Mouse (Mus musculus) hindbrain, embryonic 14.5 days (tissue): ENCODE data around the gene Tssc4. TPM values are rescaled to one million over a fixed set of nuclear protein-coding genes. Genes with fewer than 3 reads are reported as not detected.

Experiments used
- ATAC-seq: fragments of 200-750 bp; cut with Nextera tagmentation; 2 replicates; pipeline ENCODE4 v1.8.0; 2017; ENCODE audit warnings: moderate number of reproducible peaks, mild to moderate bottlenecking, moderate TSS enrichment, moderate library complexity; ENCODE audit not compliant: low FRiP score
- DNase-seq: peaks from one replicate; pipeline ENCODE4 v3.0.0-alpha.2; 2015; ENCODE audit warnings: low spot score
- H3K27ac ChIP-seq: fragments of 300-500 bp; sonication (generic); 2 replicates; pipeline ENCODE4 v1.5.1; 2014; ENCODE audit warnings: mild to moderate bottlenecking, moderate library complexity
- H3K27me3 ChIP-seq: fragments of 300-500 bp; sonication (generic); 2 replicates; pipeline ENCODE4 v1.6.1; 2014; ENCODE audit warnings: mild to moderate bottlenecking, low read length, mixed read lengths; ENCODE audit not compliant: control insufficient read depth, insufficient read depth
- H3K36me3 ChIP-seq: fragments of 300-500 bp; sonication (generic); replicated peaks from 2 replicates; pipeline ENCODE4 v1.6.1; 2014; ENCODE audit not compliant: control insufficient read depth, insufficient read depth
- H3K4me1 ChIP-seq: fragments of 300-500 bp; sonication (generic); replicated peaks from 2 replicates; pipeline ENCODE4 v1.6.1; 2014; ENCODE audit warnings: antibody characterized with exemption, low read length, mixed read lengths; ENCODE audit not compliant: control insufficient read depth, insufficient read depth
- H3K4me2 ChIP-seq: fragments of 300-500 bp; sonication (generic); replicated peaks from 2 replicates; pipeline ENCODE4 v1.6.1; 2014; ENCODE audit warnings: mild to moderate bottlenecking, moderate library complexity
- H3K4me3 ChIP-seq: fragments of 300-500 bp; sonication (generic); replicated peaks from 2 replicates; pipeline ENCODE4 v1.5.1; 2014; ENCODE audit warnings: mild to moderate bottlenecking, low read length
- H3K9ac ChIP-seq: fragments of 300-500 bp; sonication (generic); 2 replicates; pipeline ENCODE4 v1.6.1; 2014
- H3K9me3 ChIP-seq: fragments of 300-500 bp; sonication (generic); 2 replicates; pipeline ENCODE4 v1.6.1; 2016; ENCODE audit warnings: low read length; ENCODE audit not compliant: control insufficient read depth
- WGBS: fragments of 180-500 bp; shearing (Covaris S2); extraction: QIAGEN DNeasy Blood & Tissue Kit; methylation state at CpG from one replicate; pipeline ENCODE4 v1.1.7; 2014; 5-methylcytosine and 5-hydroxymethylcytosine counted together
- polyA plus RNA-seq: library from polyadenylated mRNA; unstranded; fragments of >200 nt; fragmentation: Nextera tagmentation; extraction: Ambion mirVana; gene quantifications from 2 replicates; pipeline ENCODE4 v1.2.1, GENCODE M21; 2014

The Tssc4 gene
- polyA plus RNA-seq, 1 experiment from 2014 or later, result 62.8 TPM

GRCm38 (mm10) chr7:143042089-143042488, 27.0 kb upstream of the Tssc4 start:
- 62% methylated on average over 3 of the region's 3 CpGs for WGBS
- H3K27ac ChIP-seq, result 0 out of 2 replicates have a peak overlapping the region, but pooled peaks have one; percentile 21

DNA sequence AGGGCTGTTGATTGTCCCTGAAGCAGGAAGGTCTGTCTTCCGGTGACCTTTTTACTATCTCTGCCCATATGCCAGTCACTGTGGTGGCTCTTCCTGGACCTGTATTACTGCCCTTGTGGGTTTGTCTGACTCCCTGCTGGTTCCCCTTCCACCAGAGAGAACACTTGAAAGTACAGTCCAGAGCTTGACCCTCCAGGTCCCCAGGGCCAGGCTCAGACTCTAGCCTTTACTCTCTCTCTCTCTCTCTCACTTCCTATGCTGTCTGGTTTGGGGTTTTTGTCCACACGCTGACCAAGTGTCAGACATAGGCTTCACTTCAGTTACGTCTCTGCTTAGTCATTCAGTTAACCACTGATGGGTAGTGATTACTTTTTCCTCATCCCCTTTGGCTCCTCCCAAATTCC, 26.1 kb upstream of the Tssc4 start:
- WGBS, result 90% methylated on average over 3 of the region's 3 CpGs
- Histone ChIP-seq H3K9me3 (no peaks in the 10 kb centered on the region), H3K9ac (no peak overlapping the region), H3K4me2 (no peak overlapping the region), H3K4me1 (no peaks in the 10 kb centered on the region), H3K27me3 (no peaks in the 10 kb centered on the region), H3K27ac (no peak overlapping the region), H3K4me3 (no peak overlapping the region), H3K36me3 (peaks cover 4% of the 10 kb centered on the region; the same call in 1 of the 2 replicates)
- DNase-seq (no peak), ATAC-seq (no peak)

More at GRCm38 (mm10) chr7:143042089-143042488, 27.0 kb upstream of the Tssc4 start:
- Histone ChIP-seq H3K9me3 (no peaks in the 10 kb centered on the region), H3K4me1 (no peaks in the 10 kb centered on the region), H3K9ac (no peak overlapping the region), H3K36me3 (peaks cover 4% of the 10 kb centered on the region; the same call in 1 of the 2 replicates), H3K4me2 (no peak overlapping the region), H3K27me3 (no peaks in the 10 kb centered on the region), H3K4me3 (no peak overlapping the region)
- ATAC-seq (no peak), DNase-seq (no peak)

DNA sequence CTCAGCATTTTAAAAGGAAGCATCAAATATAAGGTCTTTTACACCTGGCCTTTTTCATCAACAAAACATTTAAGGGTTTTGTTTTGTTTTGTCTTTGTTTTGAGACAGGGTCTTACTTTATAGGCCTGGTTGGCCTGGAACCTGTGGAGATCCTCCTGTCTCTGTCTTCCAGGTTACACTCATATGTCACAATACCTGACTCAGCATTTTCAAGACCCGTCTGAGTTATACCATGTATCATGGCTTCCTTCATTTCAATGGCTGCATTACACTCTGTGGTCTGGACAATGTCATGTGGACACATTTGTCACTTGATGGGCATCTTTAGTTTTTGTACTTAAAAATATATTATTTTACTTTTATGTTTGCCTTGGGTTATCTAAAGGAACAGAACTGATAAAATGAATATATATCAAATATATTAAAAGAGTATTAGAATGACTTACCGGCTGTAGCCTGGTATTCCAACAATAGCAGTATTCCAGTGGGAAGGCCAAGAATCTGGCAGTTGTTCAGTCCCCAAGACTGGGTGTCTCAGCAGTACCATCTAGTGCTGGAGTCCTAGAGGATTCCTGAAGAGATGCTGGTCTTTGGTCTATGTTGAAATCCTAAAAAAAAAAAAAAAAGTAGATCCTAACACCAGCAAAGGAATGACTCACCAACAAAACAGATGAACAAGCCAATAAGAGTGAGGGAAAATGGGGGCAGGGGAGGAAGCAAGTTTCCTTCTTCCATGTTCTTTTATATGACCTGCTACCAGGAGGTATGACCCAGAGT, 24.8 kb upstream of the Tssc4 start:
- ATAC-seq (no peak), DNase-seq (no peak)
- Histone ChIP-seq H3K36me3 (peaks cover 2% of the 10 kb centered on the region; the same call in 1 of the 2 replicates), H3K27me3 (no peaks in the 10 kb centered on the region), H3K4me2 (no peak overlapping the region), H3K4me3 (no peak overlapping the region), H3K9ac (no peak overlapping the region), H3K4me1 (no peaks in the 10 kb centered on the region), H3K9me3 (no peaks in the 10 kb centered on the region), H3K27ac (no peak overlapping the region)
- WGBS, result 93% methylated on average over 2 of the region's 2 CpGs

- no peak for ATAC-seq
Measured at GRCm38 (mm10) chr7:143044826-143045206, 24.2 kb upstream of the Tssc4 start.

GRCm38 (mm10) chr7:143046358-143046757, 22.7 kb upstream of the Tssc4 start:
- Histone ChIP-seq H3K4me3 (no peak overlapping the region), H3K4me1 (no peaks in the 10 kb centered on the region), H3K4me2 (no peak overlapping the region), H3K9me3 (no peaks in the 10 kb centered on the region), H3K9ac (no peak overlapping the region), H3K36me3 (no peaks in the 10 kb centered on the region; the same call in 1 of the 2 replicates), H3K27ac (no peak overlapping the region), H3K27me3 (no peaks in the 10 kb centered on the region)
- DNase-seq (no peak), ATAC-seq (no peak)
- WGBS, result 85% methylated on average over 7 of the region's 7 CpGs

More at GRCm38 (mm10) chr7:143044826-143045206, 24.2 kb upstream of the Tssc4 start:
- Histone ChIP-seq H3K4me2 (no peak overlapping the region), H3K27me3 (no peaks in the 10 kb centered on the region), H3K36me3 (no peaks in the 10 kb centered on the region; the same call in 1 of the 2 replicates), H3K4me1 (no peaks in the 10 kb centered on the region), H3K4me3 (no peak overlapping the region), H3K9me3 (no peaks in the 10 kb centered on the region), H3K9ac (no peak overlapping the region), H3K27ac (no peak overlapping the region)
- DNase-seq, result no peak

DNA sequence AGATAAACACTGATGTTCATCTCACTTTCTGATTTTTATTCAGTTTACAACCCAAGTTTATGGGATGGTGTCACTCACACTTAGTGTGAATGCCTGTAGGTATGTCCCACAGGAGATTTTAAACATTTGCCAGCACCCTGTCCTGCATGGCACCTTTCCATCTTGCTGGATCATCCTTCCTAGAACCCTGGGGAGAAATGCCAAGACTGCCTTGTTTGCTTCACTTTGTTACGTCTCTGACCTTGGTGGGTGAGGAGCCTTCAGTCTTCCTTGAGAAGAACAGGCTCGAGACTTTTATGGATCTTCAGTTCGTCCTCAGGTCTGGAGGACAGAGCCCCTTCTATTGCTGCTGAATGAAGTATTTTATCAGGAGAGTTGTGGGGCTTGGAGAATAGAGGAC, 19.7 kb upstream of the Tssc4 start:
- H3K4me2 ChIP-seq, result no peak overlapping the region
- H3K27me3 ChIP-seq, result no peaks in the 10 kb centered on the region
- WGBS, result 77% methylated on average over 3 of the region's 3 CpGs
- DNase-seq, result no peak
- no peak overlapping the region for H3K27ac ChIP-seq
- ATAC-seq, result no peak
- no peaks in the 10 kb centered on the region for H3K9me3 ChIP-seq
- peaks cover 12% of the 10 kb centered on the region for H3K4me1 ChIP-seq
- H3K4me3 ChIP-seq, result no peak overlapping the region
- H3K9ac ChIP-seq, result no peak overlapping the region
- no peaks in the 10 kb centered on the region for H3K36me3 ChIP-seq

DNA sequence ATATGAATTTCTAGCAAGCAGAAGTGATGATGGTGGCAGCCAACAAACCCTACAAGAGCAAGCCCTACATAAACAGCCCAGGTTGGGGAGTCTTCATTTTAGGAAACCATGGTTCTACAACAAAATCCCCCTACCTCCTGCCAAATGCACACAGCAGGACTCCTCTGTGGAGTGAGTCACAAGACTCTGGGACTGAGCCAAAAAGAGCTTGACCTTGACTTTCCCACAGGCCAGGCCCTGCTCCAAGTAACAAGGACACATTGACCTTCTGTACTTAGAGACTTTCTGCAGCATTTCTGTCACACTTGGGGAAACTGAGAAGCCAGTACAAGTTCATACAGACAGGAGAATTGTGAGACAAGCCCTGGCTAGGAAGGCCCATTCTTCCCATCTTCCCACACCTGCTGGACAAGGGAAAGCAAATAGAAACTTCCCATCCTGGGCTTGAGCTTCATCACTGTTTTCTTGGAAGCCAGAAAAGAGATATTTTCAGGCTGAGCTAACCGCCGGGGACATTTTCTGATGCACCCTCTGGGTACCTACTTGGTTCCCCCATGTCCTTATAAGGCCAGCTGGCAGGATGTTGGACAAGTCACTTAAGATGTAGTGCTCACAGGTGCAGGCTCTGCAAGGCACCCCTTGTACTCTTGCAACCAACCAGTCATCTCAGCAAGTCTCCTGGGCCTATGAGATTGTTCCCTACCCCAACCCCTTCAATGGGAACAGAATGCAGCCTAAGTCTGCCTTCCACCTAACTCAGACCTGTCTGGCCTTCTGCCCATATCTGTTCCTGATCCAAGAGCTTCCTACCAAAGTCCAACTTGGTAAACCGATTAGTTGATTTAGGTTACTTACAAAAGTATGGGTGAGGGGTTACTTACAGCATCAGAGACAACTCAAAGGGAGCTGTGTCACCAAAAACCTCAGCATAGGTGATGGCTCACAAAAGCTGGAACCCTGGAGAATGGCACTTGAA, 18.9 kb upstream of the Tssc4 start:
- Histone ChIP-seq H3K36me3 (no peaks in the 10 kb centered on the region), H3K9ac (no peak overlapping the region), H3K4me1 (peaks cover 20% of the 10 kb centered on the region), H3K27me3 (no peaks in the 10 kb centered on the region), H3K9me3 (no peaks in the 10 kb centered on the region), H3K27ac (no peak overlapping the region), H3K4me3 (no peak overlapping the region), H3K4me2 (no peak overlapping the region)
- ATAC-seq (no peak), DNase-seq (no peak)
- 95% methylated on average over 3 of the region's 3 CpGs for whole genome bisulfite sequencing

DNA sequence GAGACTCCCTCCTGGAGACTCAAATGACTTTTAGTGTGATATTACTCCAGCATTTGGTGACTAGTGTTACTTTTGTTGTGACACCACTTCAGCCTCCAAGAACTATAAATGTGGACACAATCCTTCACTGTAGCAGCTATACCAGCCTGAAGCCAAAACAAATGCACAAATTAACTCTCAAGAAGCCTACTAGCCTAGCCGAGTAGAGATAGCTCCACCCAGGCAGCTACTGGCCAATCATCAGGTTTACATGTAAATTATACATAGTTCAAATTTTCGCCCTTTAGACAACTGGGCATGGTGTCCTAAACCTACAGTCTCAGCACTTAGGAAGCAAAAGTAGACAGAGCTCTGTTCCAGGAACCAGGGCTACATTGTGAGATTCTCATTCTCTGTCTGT, 17.7 kb upstream of the Tssc4 start:
- ATAC-seq, result no peak
- WGBS, result 77% methylated on average over 2 of the region's 2 CpGs
- peaks cover 27% of the 10 kb centered on the region for H3K4me1 ChIP-seq
- DNase-seq, result no peak
- no peaks in the 10 kb centered on the region for H3K9me3 ChIP-seq
- no peak overlapping the region for H3K4me2 ChIP-seq
- H3K36me3 ChIP-seq, result no peaks in the 10 kb centered on the region
- no peak overlapping the region for H3K4me3 ChIP-seq
- no peak overlapping the region for H3K9ac ChIP-seq
- H3K27me3 ChIP-seq, result no peaks in the 10 kb centered on the region
- no peak overlapping the region for H3K27ac ChIP-seq

- 1% methylated on average over 37 of the region's 37 CpGs for WGBS
- Histone ChIP-seq H3K27ac (peak within 1 kb of the TSS; percentile 86), H3K4me1 (peaks cover 32% of the 10 kb centered on the region), H3K4me3 (peak within 1 kb of the TSS; percentile 85), H3K27me3 (no peaks in the 10 kb centered on the region), H3K9me3 (no peaks in the 10 kb centered on the region), H3K4me2 (peak within 1 kb of the TSS; percentile 64), H3K36me3 (no peaks in the 10 kb centered on the region), H3K9ac (peak within 1 kb of the TSS; percentile 97)
- peak; percentile 79 for DNase-seq
- ATAC-seq, result peak; percentile 79
Measured at GRCm38 (mm10) chr7:143052626-143053007, 16.4 kb upstream of the Tssc4 start, which contains the start of gene Cd81. Gene Cd81 (plus strand): TSS chr7:143052739.
